Mouse (Mus musculus): ENCODE data around the gene Atg7.

Gene Atg7

DNA sequence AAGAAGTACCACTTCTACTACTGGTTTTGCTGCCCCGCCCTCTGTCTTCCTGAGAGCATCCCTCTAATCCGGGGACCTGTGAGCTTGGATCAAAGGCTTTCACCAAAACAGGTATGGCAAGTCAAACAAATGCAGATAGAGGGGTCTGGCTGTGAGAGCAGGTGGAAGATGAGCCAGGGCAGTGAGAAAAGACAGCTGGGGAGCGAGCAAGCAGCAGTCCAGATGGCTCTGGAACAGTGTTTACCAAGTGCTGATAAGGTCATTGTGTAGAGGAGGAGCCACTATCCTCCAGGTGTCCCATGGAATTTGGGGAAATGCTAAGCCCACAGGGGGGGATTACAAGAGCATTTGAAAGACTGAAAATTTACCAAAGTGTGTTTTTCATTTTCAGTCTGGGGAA lies 41.5 kb downstream of the Atg7 start:
- DNase-seq (ENCODE audit: low spot score in 2 of 2), result no peak

DNA sequence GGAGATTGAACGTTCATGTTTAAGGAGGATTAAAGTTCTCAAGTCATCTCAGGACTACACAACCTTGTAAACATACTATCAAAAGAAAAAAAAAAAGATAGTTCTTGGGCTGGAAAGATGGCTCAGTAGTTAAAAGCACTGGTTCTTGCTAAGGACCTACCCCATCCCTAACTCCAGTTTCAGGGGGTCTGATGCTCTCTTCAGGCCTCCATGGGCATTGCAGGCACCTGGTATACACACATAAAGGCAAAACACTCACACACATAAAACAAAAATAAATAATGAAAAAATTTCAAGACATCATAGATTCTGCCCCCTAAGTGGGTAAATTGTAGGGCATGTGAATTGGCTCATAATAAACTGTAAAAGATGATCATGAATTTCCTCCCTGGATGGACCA lies 42.5 kb downstream of the Atg7 start:
- no peak for DNase-seq (ENCODE audit: low spot score in 2 of 2)

DNA sequence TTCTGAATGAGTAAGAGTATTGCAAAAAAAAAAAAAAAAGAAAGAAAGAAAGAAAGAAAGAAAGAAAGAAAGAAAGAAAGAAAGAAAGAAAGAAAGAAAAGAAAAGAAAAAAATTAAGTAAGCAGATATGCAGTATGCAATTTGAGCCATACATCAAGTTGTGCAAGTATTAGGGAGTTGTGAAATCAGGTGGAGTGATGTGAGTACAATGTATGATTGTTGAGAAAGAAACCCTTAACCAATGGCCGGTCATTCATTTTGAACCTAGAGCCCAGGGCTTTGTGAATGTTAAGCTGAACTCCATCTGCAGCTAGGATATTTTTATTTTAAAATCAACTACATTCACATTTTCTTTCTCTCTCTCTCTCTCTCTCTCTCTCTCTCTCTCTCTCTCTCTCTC lies 44.1 kb downstream of the Atg7 start:
- DNase-seq (ENCODE audit: low spot score in 2 of 2), result no peak

DNA sequence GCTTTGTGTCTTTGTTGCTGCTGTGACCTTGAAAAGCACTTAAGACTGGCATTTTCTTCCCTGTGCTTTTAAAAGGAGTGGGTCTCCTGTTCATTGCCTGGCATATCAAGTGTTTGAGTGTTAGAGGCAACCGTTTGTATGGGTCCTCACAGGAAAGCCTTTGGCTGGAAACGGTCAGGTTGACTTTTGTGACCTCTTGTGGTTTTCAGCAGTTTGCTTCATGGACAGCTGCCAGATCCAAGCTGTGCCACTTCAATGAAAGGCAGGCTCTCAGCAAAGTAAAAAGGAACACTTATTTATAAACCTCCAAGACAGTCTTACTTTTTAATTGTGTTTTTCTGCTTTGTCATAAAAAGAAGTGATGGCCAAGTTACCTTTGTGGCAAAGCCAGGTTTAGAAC lies 47.8 kb downstream of the Atg7 start:
- no peak for DNase-seq (ENCODE audit: low spot score in 2 of 2)

DNA sequence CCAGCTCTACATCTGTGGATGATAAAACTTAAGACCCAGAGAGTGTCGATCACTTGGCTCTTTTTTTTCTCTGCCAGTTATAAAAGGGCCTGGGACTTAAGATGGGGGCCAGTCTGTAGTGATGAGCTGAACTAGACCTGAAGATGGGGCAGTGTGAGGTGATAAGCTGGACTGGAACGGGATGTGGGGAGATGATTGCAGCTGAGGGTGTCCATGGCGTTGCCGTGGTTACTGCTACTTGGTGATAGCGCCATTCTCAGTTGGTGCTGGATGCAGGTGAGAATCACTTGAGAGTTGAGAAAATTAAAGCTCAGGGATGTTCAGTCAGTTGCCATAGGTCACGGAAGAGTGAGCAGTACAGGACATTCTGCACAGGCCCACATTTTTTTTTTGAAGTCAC lies 48.6 kb downstream of the Atg7 start:
- DNase-seq (ENCODE audit: low spot score in 2 of 2), result no peak

DNA sequence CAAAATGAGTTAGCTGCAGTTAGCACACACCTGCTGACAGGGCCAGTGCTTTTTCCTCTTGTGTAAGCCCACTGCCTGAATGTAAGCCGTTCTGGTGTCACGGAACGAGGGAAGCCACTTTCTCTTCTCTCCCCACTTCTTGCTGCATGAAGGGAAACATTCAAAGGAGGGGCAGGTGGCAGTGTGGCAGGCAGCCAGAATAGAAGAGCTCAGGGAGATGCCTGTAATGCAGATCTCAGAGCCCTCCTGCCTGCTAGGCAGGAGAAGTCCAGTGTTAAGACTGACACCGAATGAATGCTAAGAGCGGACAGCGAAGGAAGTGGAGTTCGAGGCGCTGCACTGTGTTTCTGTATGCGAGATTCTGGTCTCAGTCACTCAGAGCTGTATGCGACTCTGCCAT lies 49.8 kb downstream of the Atg7 start:
- no peak for DNase-seq (ENCODE audit: low spot score in 2 of 2)

DNA sequence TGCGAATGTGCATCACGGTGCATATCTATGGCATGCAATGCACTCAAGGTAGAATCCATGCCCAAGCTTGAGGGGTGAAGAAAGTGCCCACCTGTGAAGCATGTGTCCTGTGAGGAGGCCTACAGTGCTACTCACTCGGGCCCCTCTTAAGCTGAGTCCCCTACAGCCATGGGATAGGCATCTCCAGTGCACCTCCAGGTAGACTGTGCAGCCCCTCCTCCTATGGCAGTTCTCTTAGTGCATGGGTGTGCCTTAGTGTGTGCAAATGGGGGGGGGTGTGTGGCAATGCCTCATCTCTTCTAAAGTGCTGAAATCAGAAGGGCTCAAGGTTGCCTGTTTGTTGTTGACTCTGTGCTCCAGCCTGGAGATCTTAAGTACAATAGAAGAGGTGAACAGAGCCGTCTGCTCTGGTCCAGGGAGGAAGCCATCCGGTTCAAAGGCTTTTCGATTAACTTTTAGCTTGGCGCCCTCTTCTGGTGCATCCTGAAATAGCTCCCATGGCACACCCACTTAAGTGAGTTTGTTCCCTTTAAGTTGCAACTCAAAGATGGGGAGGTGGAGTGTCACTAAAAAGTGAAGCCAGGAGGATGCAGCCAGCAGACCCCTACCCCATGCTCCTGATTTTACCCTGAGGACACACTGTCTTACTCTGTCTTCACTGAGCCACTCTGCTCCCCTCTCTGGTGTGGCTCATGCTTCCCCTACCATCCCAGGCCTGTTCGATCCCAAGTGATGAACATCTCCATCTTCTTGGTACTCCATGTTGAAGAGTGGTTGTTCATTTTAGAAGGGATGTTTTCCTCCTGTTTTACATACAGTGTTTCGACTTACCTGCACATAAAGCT lies 55.0 kb downstream of the Atg7 start:
- DNase-seq (ENCODE audit: low spot score in 2 of 2), result peak in 1 of 2 experiments; percentile 83

DNA sequence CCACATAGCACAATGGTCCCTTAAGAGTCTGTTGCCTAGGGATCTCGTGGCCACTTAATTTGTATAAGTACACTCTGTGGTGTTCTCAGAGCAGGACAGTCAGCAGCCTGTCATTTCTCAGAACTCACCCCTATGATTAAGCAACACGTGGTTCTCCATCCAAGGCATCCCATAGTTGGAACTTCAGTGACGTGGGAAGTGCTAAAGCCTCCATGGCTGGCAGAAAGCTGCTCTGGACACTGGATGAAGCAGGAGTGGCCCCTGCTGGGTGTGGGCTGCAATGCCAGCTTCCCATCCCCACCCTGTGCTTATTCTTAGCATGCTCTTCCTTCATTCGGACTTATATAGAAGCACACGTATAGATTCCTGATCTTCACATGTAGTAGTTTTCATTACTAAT lies 55.7 kb downstream of the Atg7 start:
- DNase-seq (ENCODE audit: low spot score in 2 of 2), result no peak

DNA sequence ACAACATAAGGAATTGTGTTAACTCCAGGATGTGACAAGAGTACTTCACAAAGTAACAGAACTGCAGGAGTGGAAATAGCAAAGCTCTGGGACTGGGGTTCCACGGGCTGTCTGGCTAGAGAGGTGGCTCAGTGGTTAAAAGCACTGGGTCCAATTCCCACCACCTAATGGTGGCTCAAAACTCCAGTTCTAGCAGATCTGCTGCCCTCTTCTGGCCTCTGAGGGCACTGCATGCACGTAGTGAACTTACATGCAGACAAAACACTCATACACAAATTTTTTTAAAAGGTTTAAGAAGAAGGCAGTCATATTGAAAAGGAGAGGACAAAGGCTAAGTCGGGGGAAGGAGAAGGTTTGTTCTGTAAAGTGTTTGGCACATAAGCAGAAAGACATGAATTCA lies 57.8 kb downstream of the Atg7 start:
- DNase-seq (ENCODE audit: low spot score in 2 of 2), result no peak

DNA sequence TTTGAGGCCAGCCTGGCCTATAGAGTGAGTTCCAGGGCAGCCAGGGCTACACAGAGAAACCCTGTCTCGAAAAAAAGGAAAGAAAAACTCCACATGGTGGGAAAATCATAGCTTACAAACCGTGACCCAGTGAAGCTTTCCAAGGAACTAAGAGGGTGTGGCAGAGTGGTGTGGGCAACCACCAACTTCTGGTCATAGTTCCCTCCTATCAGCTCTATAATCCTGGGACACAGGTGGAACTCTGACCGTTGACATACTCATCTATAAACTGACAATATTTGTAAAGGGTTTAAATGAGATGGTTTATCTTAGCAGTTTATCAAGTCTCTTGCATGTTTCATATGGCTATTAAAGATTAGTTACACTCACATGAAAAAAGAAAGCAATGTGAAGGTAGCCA lies 64.1 kb downstream of the Atg7 start:
- DNase-seq (ENCODE audit: low spot score in 2 of 2), result no peak

DNA sequence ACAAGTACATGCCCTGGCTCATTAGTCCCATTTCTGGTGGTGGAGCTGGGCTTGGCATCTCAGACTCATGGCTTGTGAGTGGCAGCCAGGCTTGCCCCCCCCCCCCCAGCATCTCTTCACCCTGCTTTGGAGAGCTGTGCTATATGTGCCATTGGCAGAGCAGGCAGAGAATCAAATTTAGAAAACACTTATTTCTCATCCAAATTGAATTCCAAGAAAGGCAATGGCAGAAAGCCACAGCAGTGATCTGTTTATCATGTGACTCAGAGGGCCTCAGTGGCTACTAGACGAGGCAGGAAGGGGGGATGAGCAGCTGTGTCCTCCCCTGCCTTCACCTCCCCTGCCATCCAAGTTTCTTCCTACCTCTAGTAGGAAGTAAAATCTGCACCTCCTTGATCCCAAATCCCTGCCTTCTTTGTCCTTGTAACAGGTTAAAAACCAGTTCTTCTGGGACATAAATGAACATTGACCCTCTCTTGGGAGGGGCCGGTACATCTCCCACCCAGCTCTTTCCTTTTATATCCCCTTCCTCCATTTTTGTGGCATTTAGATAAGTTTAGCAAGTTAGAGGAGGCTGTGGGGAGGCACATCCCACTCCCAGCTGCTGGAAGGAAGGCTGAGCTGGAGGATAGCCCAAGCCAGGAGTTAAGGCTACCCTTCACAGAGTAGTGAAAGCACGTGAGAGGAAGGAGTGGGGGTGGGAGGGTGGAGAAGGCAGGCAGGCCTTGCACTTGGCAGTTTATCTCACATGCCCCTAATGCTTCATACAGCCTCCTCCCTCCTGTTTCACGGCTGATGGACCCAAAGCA lies 69.5 kb downstream of the Atg7 start:
- DNase-seq (ENCODE audit: low spot score in 2 of 2), result peak; percentile 61 to 87

DNA sequence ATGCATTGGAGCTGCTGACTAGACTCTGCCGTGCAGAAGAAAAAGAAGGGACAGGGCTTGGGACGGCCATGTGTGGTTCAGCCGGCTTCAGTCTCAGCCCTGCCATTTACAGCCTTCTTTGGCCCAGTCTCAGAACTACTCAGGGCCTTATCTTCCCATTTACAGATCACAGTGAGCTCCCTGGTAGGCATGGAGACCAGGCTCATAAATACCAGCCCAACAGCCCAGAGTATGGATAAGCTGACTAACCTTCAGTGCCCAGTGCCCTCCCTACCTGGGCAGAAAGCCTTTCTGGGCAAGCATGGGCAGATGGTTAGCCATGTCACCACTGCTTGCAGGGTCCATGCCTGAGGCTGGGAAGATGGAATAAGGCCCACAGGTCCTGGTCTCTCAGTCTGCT lies 70.6 kb downstream of the Atg7 start:
- no peak for DNase-seq (ENCODE audit: low spot score in 2 of 2)

DNA sequence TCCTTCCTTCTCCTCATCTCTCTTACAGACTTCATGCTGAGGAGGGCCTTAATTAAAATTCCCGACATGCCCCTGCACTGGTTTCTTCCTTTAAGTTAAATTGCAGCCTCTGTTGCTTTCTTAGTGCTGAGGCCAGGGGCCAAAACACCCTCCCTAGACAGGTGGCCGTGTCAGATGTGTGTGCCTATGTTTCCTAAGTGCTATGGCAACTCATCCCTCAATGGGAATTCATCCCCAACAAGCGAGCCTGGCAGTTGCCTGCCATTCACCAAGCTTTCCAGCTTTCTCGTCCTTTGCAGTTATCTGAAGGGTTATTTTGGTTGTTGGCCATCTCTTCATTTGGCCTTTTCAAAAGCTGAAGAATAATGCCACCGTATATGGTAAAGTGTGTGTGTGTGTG lies 71.8 kb downstream of the Atg7 start:
- DNase-seq (ENCODE audit: low spot score in 2 of 2), result no peak

DNA sequence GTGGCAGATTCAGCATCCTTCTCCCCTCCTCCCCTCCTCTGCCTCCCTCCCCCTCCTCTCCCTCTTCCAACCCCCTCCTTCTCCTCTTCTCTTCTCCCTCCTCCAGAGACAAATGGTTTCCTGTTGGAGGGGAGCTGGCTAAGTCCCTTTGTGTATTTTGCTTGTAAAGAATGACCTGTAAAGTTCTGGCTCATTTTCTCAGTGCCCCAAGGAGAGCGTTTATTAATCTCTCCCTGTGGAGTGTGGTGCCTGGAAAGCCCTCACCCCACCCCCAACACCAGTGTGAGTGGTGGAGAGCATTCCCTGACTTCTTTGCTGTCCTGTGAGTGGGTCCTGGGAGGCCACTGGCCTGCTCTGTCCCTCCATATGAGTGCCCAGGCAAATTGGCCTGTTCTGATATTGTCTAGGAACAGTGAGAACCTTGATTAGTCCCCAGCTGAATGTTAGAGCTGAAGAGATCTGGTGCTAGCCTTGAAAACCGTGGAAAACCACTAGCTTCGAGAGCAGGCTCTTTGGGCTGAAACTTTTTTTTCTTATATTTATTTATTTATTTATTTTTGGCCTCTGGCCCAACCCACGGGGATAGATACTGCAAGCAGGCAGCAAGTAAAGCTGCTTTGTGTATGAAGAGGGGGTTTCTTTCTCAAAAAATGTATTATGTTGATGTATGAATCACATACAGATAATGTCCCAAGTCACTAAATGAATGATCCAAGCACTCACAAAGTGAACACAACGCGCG lies 72.6 kb downstream of the Atg7 start:
- no peak for DNase-seq (ENCODE audit: low spot score in 2 of 2)

DNA sequence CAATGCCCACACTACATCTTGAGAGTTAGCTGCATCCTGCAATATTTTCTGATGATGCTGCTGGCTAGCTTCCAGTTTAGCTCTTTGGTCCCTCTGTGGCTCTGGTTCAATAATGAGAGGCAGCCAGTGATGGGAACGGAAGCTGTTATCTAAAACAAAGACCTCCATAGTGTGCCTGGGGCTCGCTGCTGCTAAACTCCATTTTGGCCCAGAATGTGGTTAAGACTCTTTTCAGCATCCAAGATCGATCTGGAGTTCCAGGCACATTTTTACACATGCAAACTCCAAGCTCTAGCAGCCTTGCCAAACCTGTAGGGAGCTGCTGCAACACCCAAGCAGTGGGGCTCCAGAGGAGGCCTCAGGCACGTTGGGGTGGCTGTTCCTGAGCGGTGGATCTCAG lies 76.2 kb downstream of the Atg7 start:
- DNase-seq (ENCODE audit: low spot score in 2 of 2), result peak in 1 of 2 experiments; percentile 55

DNA sequence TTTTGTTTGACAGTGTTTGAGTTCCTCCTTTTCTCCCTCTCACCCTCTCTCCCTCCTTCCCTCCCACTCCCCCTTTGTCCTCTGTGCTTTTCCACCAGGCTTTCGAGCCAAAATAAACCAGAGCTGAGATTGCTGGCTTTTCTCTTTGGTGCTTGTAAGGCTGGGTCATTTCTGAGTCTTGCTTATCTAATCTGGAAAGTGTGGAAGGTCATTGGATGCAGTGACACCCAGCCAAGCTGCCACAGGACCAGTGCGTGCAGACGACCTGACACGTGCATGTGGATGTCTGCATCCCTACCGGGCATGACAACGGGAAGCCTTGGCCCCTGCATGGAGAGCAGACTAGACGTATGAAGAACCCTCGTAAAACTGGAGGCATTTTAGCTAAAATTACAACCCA lies 76.8 kb downstream of the Atg7 start:
- DNase-seq (ENCODE audit: low spot score in 2 of 2), result no peak

DNA sequence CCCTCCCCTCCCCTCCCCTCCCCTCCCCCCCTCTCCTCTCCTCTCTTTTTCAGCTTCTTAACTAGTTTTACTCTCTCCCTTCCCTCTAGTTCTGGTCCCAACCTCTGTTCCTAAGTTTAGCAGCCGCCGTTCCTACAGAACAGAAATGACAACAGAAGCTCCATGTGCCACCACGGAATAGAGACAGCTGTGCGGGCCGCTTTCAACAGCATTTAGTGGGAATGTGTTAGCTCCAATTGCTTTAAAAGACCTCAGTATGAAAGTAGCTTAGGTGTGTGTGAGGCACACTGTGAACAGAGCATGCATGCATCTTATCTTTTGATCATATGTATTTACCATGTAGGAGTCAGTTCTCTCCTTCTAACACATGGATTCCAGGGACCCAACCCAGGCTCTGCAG lies 79.1 kb downstream of the Atg7 start:
- no peak for DNase-seq (ENCODE audit: low spot score in 2 of 2)

DNA sequence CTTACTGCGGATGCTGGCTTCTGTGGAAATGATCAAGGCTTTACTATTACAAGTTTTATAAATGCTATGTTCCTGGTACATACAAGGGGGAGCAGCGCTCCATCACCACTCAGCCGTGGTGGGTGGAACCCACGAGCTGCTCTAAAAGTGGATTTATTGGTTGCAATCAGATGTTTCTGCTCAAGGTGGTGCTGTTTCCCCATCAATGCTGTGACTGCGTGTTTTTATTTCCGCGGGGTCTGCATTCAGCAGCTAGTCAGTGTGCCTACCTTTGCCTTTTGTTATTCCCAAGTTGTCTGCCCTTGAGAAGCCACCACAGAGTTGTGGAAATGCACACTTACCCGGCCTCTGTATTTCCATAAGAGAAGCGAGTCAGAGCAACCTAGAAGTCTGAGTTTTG lies 81.0 kb downstream of the Atg7 start:
- peak in 1 of 2 experiments; percentile 74 for DNase-seq (ENCODE audit: low spot score in 2 of 2)

DNA sequence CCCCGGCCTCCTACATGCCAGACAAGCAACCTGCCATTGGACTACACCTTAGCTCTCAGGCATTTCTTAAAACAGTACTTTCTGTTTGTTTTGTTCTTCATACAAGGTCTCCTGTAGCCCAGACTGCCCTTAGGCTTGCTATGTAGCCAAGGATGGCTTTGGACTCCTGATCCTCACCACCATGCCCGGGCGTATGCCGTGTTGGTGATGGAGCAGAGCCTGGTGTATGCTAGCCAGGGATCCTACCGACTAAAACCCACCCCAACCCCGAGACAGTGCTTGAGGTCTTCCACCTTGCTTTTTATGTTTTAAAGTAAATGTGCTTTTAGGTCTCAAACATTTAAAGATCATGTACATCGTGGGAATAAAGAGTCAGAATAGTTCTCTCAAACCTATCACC lies 81.5 kb downstream of the Atg7 start:
- no peak for DNase-seq (ENCODE audit: low spot score in 2 of 2)

DNA sequence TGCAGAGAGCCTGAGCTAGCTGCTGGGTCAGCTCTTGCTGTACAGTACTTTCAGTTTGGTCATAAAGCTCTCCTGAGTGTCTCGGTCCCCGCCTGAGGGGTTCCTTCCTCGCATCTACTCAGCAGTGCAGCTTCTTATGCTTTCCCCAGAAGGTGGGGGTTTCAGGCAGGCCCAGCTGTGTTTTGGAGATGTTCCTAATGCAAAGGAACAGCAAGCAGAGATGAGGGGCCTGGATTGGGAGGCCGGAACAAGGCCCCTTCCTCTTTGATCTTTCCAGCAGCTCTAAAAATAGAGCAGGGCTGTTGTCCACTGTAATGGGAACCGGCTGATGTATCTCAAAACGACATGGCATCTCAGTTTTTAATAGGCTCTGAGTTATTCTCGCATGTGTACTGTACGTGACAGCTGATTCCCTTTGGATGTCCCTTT lies 82.3 kb downstream of the Atg7 start:
- DNase-seq (ENCODE audit: low spot score in 2 of 2), result no peak

DNA sequence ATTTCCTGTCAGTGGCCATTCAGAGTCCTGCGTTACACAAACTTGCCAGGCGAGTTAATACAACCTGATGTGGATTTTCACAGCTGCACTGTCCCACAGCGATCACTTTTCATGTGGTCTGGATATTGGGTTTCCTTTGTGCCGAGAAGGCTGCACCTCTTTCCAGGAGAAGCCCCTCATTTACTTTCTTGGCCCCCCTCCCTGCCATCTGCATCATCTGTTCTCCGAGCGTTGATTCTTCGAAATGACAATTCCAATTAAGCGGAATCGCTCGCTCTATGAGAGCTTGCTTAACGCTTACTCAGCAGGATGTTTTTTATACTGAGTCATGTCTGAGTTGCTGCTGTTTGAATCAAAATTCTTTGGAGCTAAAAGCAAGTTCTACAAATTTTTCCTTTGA lies 83.8 kb downstream of the Atg7 start:
- DNase-seq (ENCODE audit: low spot score in 2 of 2), result no peak

DNA sequence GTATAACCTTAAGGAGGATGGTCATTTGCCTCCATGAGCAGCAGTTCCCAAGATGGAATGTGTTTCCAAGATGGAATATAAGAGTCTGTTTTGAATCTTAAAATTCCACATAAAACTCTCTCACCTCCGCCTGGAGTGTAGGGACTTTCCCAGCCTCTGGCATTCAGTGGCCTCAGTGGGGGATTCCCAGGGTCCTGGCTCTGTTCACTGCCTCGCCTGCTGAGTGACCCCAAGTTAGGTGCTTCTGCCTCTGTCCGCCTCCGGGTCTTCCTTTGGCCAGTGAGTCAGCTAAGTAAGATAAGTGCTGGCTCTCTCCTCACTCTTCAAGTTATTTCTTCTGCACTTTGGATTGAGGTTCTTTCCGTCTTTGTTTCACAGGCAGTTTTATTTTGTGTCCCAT lies 90.3 kb downstream of the Atg7 start:
- no peak for DNase-seq (ENCODE audit: low spot score in 2 of 2)

DNA sequence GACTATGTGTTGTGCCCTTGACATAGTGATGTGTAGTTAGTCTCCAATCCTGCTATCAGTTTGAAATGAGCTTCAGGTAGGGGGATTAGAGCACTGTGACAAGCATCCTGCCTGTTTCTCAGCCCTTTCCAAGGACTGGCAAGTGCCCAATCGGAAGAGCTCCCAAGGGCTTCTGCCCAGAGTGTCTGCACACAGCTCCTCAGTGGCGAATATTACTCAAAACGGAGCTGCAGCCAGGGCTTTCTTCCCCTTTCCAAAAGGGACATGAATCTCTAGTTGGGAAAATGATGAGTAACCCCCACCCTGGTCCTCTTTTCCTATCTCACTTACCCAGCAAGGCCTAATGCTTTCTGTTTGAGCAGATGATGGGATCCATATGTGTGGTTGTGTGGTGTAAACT lies 90.8 kb downstream of the Atg7 start:
- DNase-seq (ENCODE audit: low spot score in 2 of 2), result no peak

Measured in left cerebral cortex, adult 9 months (tissue).